Mouse (Mus musculus): ENCODE results near the gene Fa2h. TPM values are rescaled to one million over a fixed set of nuclear protein-coding genes. Genes with fewer than 3 reads are reported as not detected.
"Not testable (repeated sequence)": the region's sequence is repeated elsewhere in the genome, so short reads cannot be mapped to it uniquely, and the experiment has no call there.

The Fa2h gene
- polyA plus RNA-seq, 1 experiment from 2014 or later, result not detected

GRCm38 (mm10) chr8:111337311-111337889 lies 56.2 kb downstream of the Fa2h start:
- Histone ChIP-seq H3K4me2 (ENCODE audit: low read depth, low read length) (peak overlapping the region; percentile 66), H3K9ac (replicated peaks; ENCODE audit: low read length) (no peak overlapping the region; the same call in 1 of the 2 replicates), H3K4me3 (ENCODE audit: low read depth, low read length) (peak overlapping the region; percentile 33), H3K9me3 (replicated peaks; ENCODE audit: control insufficient read depth, low read length) (no peaks in the 10 kb centered on the region), H3K27ac (replicated peaks; ENCODE audit: low read depth, low read length) (no peak overlapping the region), H3K4me1 (ENCODE audit: control insufficient read depth, insufficient read depth, low read length) (0 out of 2 replicates have a peak, but pooled peaks cover 2% of the 10 kb centered on the region), H3K36me3 (replicated peaks; ENCODE audit: control insufficient read depth, insufficient read depth, low read depth, low read length) (no peaks in the 10 kb centered on the region), H3K27me3 (ENCODE audit: control insufficient read depth, insufficient read depth, low read length) (peaks cover 6% of the 10 kb centered on the region; the same call in 1 of the 2 replicates)
- DNase-seq (ENCODE audit: low spot score) (peak; percentile 2), ATAC-seq (replicated peaks; ENCODE audit: insufficient number of reproducible peaks, low FRiP score, low TSS enrichment, low read depth) (no peak)
- WGBS, result 26% methylated on average over 17 of the region's 17 CpGs

GRCm38 (mm10) chr8:111336692-111337091 lies 56.9 kb downstream of the Fa2h start:
- no peak overlapping the region for H3K4me3 ChIP-seq (ENCODE audit: low read depth, low read length)
- WGBS, result 76% methylated on average over 4 of the region's 4 CpGs

GRCm38 (mm10) chr8:111325222-111325790 lies 68.3 kb downstream of the Fa2h start:
- WGBS, result 84% methylated on average over 6 of the region's 6 CpGs
- no peak for ATAC-seq (replicated peaks; ENCODE audit: insufficient number of reproducible peaks, low FRiP score, low TSS enrichment, low read depth)

More at GRCm38 (mm10) chr8:111336692-111337091, 56.9 kb downstream of the Fa2h start:
- Histone ChIP-seq H3K4me1 (ENCODE audit: control insufficient read depth, insufficient read depth, low read length) (0 out of 2 replicates have a peak, but pooled peaks cover 2% of the 10 kb centered on the region), H3K27me3 (ENCODE audit: control insufficient read depth, insufficient read depth, low read length) (peaks cover 6% of the 10 kb centered on the region; the same call in 1 of the 2 replicates), H3K36me3 (replicated peaks; ENCODE audit: control insufficient read depth, insufficient read depth, low read depth, low read length) (no peaks in the 10 kb centered on the region), H3K9me3 (replicated peaks; ENCODE audit: control insufficient read depth, low read length) (no peaks in the 10 kb centered on the region), H3K27ac (replicated peaks; ENCODE audit: low read depth, low read length) (no peak overlapping the region), H3K4me2 (ENCODE audit: low read depth, low read length) (no peak overlapping the region), H3K9ac (replicated peaks; ENCODE audit: low read length) (no peak overlapping the region)
- no peak for DNase-seq (ENCODE audit: low spot score)
- ATAC-seq (replicated peaks; ENCODE audit: insufficient number of reproducible peaks, low FRiP score, low TSS enrichment, low read depth), result no peak

GRCm38 (mm10) chr8:111314729-111315128 lies 78.9 kb downstream of the Fa2h start:
- H3K9ac ChIP-seq (replicated peaks; ENCODE audit: low read length), result no peak overlapping the region
- no peaks in the 10 kb centered on the region for H3K27me3 ChIP-seq (ENCODE audit: control insufficient read depth, insufficient read depth, low read length)
- ATAC-seq (replicated peaks; ENCODE audit: insufficient number of reproducible peaks, low FRiP score, low TSS enrichment, low read depth) (no peak), DNase-seq (ENCODE audit: low spot score) (no peak)
- no peak overlapping the region for H3K4me2 ChIP-seq (ENCODE audit: low read depth, low read length)
- H3K4me1 ChIP-seq (ENCODE audit: control insufficient read depth, insufficient read depth, low read length), result no peaks in the 10 kb centered on the region
- H3K27ac ChIP-seq (replicated peaks; ENCODE audit: low read depth, low read length), result no peak overlapping the region
- H3K4me3 ChIP-seq (ENCODE audit: low read depth, low read length), result no peak overlapping the region
- 88% methylated on average over 12 of the region's 12 CpGs for WGBS
- no peaks in the 10 kb centered on the region for H3K36me3 ChIP-seq (replicated peaks; ENCODE audit: control insufficient read depth, insufficient read depth, low read depth, low read length)
- no peaks in the 10 kb centered on the region for H3K9me3 ChIP-seq (replicated peaks; ENCODE audit: control insufficient read depth, low read length)

More at GRCm38 (mm10) chr8:111325222-111325790, 68.3 kb downstream of the Fa2h start:
- no peak overlapping the region for H3K4me2 ChIP-seq (ENCODE audit: low read depth, low read length)
- H3K4me3 ChIP-seq (ENCODE audit: low read depth, low read length), result no peak overlapping the region
- no peak overlapping the region for H3K9ac ChIP-seq (replicated peaks; ENCODE audit: low read length)
- H3K27me3 ChIP-seq (ENCODE audit: control insufficient read depth, insufficient read depth, low read length), result no peaks in the 10 kb centered on the region
- H3K4me1 ChIP-seq (ENCODE audit: control insufficient read depth, insufficient read depth, low read length), result no peaks in the 10 kb centered on the region
- DNase-seq (ENCODE audit: low spot score), result no peak
- H3K27ac ChIP-seq (replicated peaks; ENCODE audit: low read depth, low read length), result no peak overlapping the region
- no peaks in the 10 kb centered on the region for H3K9me3 ChIP-seq (replicated peaks; ENCODE audit: control insufficient read depth, low read length)
- no peaks in the 10 kb centered on the region for H3K36me3 ChIP-seq (replicated peaks; ENCODE audit: control insufficient read depth, insufficient read depth, low read depth, low read length)

GRCm38 (mm10) chr8:111313961-111314360 lies 79.7 kb downstream of the Fa2h start:
- H3K4me1 ChIP-seq (ENCODE audit: control insufficient read depth, insufficient read depth, low read length); DNase-seq (ENCODE audit: low spot score); H3K9ac ChIP-seq (replicated peaks; ENCODE audit: low read length); ATAC-seq (replicated peaks; ENCODE audit: insufficient number of reproducible peaks, low FRiP score, low TSS enrichment, low read depth); H3K9me3 ChIP-seq (replicated peaks; ENCODE audit: control insufficient read depth, low read length); H3K27me3 ChIP-seq (ENCODE audit: control insufficient read depth, insufficient read depth, low read length); H3K4me2 ChIP-seq (ENCODE audit: low read depth, low read length); H3K36me3 ChIP-seq (replicated peaks; ENCODE audit: control insufficient read depth, insufficient read depth, low read depth, low read length); H3K27ac ChIP-seq (replicated peaks; ENCODE audit: low read depth, low read length); H3K4me3 ChIP-seq (ENCODE audit: low read depth, low read length): not testable (repeated sequence)
- 95% methylated on average over 6 of the region's 6 CpGs for WGBS

- no peak overlapping the region for H3K4me2 ChIP-seq (ENCODE audit: low read depth, low read length)
- no peaks in the 10 kb centered on the region for H3K9me3 ChIP-seq (replicated peaks; ENCODE audit: control insufficient read depth, low read length)
- no peaks in the 10 kb centered on the region for H3K36me3 ChIP-seq (replicated peaks; ENCODE audit: control insufficient read depth, insufficient read depth, low read depth, low read length)
- DNase-seq (ENCODE audit: low spot score) (no peak), ATAC-seq (replicated peaks; ENCODE audit: insufficient number of reproducible peaks, low FRiP score, low TSS enrichment, low read depth) (no peak)
- no peak overlapping the region for H3K4me3 ChIP-seq (ENCODE audit: low read depth, low read length)
- no peaks in the 10 kb centered on the region for H3K27me3 ChIP-seq (ENCODE audit: control insufficient read depth, insufficient read depth, low read length)
- WGBS, result 76% methylated on average over 3 of the region's 3 CpGs
- no peak overlapping the region for H3K27ac ChIP-seq (replicated peaks; ENCODE audit: low read depth, low read length)
- no peak overlapping the region for H3K9ac ChIP-seq (replicated peaks; ENCODE audit: low read length)
- H3K4me1 ChIP-seq (ENCODE audit: control insufficient read depth, insufficient read depth, low read length), result no peaks in the 10 kb centered on the region
Observed at GRCm38 (mm10) chr8:111312758-111313162, 80.9 kb downstream of the Fa2h start.

GRCm38 (mm10) chr8:111310006-111310405 lies 83.6 kb downstream of the Fa2h start:
- whole genome bisulfite sequencing, result 87% methylated on average over 14 of the region's 15 CpGs
- H3K27ac ChIP-seq (replicated peaks; ENCODE audit: low read depth, low read length); DNase-seq (ENCODE audit: low spot score); H3K4me3 ChIP-seq (ENCODE audit: low read depth, low read length); ATAC-seq (replicated peaks; ENCODE audit: insufficient number of reproducible peaks, low FRiP score, low TSS enrichment, low read depth); H3K36me3 ChIP-seq (replicated peaks; ENCODE audit: control insufficient read depth, insufficient read depth, low read depth, low read length); H3K4me1 ChIP-seq (ENCODE audit: control insufficient read depth, insufficient read depth, low read length); H3K27me3 ChIP-seq (ENCODE audit: control insufficient read depth, insufficient read depth, low read length); H3K4me2 ChIP-seq (ENCODE audit: low read depth, low read length); H3K9ac ChIP-seq (replicated peaks; ENCODE audit: low read length); H3K9me3 ChIP-seq (replicated peaks; ENCODE audit: control insufficient read depth, low read length): not testable (repeated sequence)

GRCm38 (mm10) chr8:111305031-111305730 lies 88.4 kb downstream of the Fa2h start:
- Histone ChIP-seq H3K9ac (replicated peaks; ENCODE audit: low read length) (no peak overlapping the region), H3K4me2 (ENCODE audit: low read depth, low read length) (no peak overlapping the region), H3K27ac (replicated peaks; ENCODE audit: low read depth, low read length) (no peak overlapping the region), H3K9me3 (replicated peaks; ENCODE audit: control insufficient read depth, low read length) (no peaks in the 10 kb centered on the region), H3K4me3 (ENCODE audit: low read depth, low read length) (no peak overlapping the region), H3K36me3 (replicated peaks; ENCODE audit: control insufficient read depth, insufficient read depth, low read depth, low read length) (no peaks in the 10 kb centered on the region), H3K4me1 (ENCODE audit: control insufficient read depth, insufficient read depth, low read length) (no peaks in the 10 kb centered on the region), H3K27me3 (ENCODE audit: control insufficient read depth, insufficient read depth, low read length) (no peaks in the 10 kb centered on the region)
- DNase-seq (ENCODE audit: low spot score) (no peak), ATAC-seq (replicated peaks; ENCODE audit: insufficient number of reproducible peaks, low FRiP score, low TSS enrichment, low read depth) (no peak)
- WGBS, result 28% methylated on average over 5 of the region's 5 CpGs

All from embryonic facial prominence, embryonic 11.5 days (tissue).